Mouse (Mus musculus): Measurements from ENCODE around the gene C77080.

DNA sequence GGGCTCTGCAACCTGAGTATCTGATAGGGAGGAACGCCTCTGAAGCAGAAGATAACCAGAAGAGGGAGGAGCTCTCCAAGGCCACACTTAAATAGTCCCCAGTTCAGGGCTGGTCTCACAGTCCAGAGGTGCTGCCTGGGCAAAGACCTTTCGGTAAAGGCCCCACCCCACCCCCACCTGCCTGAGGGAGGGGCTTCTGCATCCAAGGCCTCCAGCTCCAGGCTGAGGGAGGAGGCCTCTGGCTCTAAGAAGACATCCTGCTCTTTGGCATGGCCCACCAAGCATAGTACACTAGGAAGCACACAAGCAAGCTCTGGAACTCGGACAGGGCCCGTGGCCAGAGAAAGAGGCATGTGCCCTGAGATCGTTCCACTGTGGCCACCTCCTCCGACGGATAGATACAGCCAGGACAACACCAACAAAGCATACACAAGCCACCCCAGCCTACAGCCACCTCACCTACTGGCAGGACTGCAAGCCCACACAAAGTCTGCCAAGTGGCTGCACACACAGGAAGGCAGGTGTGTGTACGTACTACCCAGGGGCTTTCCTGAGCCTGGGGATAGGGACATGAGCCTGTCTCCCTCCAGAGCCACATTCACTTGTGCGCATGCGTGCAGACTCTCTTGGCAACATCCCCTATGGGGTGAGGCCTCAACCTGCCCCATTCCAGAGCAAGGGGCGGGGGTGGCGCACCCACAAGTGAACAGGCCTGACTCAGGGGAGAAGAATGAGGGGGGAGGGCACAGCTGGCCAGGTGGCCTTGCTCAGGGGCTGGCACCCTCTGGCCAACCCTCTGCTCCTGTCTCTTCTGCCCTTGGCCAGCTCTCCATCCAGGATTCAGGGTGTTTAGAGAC, 29.4 kb downstream of the C77080 start:
- TF ChIP-seq GATA1 (IDR thresholded peaks at IDR 0.05; ENCODE audit: low read length) = no peak
- TF ChIP-seq TAL1 (IDR thresholded peaks at IDR 0.05; ENCODE audit: low read length) = no peak

All from erythroblast, embryonic 14.5 days (primary cell).